Mouse (Mus musculus): ENCODE results near the gene Cpox. TPM values are rescaled to one million over a fixed set of nuclear protein-coding genes. Genes with fewer than 3 reads are reported as not detected.

Gene Cpox
- total and polyA plus RNA-seq, 3 experiments = 70.3 to 77.2 (median 75.6) TPM

- TF ChIP-seq TBP (conservative IDR thresholded peaks at IDR 0.05; ENCODE audit: low read depth, low read length) (peak; percentile 29; the same call in 1 of the 2 replicates), MAX (IDR thresholded peaks at IDR 0.05; ENCODE audit: low read length) (0 out of 2 replicates have a peak, but pooled peaks have one; percentile 28), BHLHE40 (IDR thresholded peaks at IDR 0.05; ENCODE audit: low read depth, low read length) (no peak), CHD2 (IDR thresholded peaks at IDR 0.05; ENCODE audit: low read length) (no peak), USF2 (conservative IDR thresholded peaks at IDR 0.05; ENCODE audit: low read depth, low read length) (peak; percentile 0; the same call in 1 of the 2 replicates), JUND (conservative IDR thresholded peaks at IDR 0.05; ENCODE audit: low read depth, low read length) (no peak), SIN3A (IDR thresholded peaks at IDR 0.05; ENCODE audit: low read length) (peak; percentile 73), ELF1 (IDR thresholded peaks at IDR 0.05; ENCODE audit: low read depth, low read length) (no peak), CHD1 (IDR thresholded peaks at IDR 0.05; ENCODE audit: low read depth, low read length) (peak; percentile 96), USF1 (IDR thresholded peaks at IDR 0.05; ENCODE audit: low read depth, low read length) (no peak), EP300 (IDR thresholded peaks at IDR 0.05; ENCODE audit: low read length) (0 out of 2 replicates have a peak, but pooled peaks have one; percentile 37), MXI1 (IDR thresholded peaks at IDR 0.05; ENCODE audit: low read depth, low read length) (peak; percentile 36; the same call in 1 of the 2 replicates), ZMIZ1 (IDR thresholded peaks at IDR 0.05; ENCODE audit: low read depth, low read length) (no peak), IRF4 (IDR thresholded peaks at IDR 0.05; ENCODE audit: low read depth, low read length) (peak; percentile 50; the same call in 1 of the 2 replicates), ZNF384 (IDR thresholded peaks at IDR 0.05; ENCODE audit: low read depth, low read length) (peak; percentile 91), TCF12 (IDR thresholded peaks at IDR 0.05; ENCODE audit: low read depth, low read length) (peak; percentile 51; the same call in 1 of the 2 replicates), SMC3 (IDR thresholded peaks at IDR 0.05; ENCODE audit: low read depth, low read length) (no peak), MAFK (IDR thresholded peaks at IDR 0.05; ENCODE audit: insufficient replicate concordance, low read length) (no peak), KAT2A (IDR thresholded peaks at IDR 0.05; ENCODE audit: insufficient replicate concordance, low read length) (0 out of 2 replicates have a peak, but pooled peaks have one; percentile 49), POLR2A (IDR thresholded peaks at IDR 0.05; ENCODE audit: low read depth, low read length) (no peak), RCOR1 (conservative IDR thresholded peaks at IDR 0.05; ENCODE audit: low read depth, low read length) (peak; percentile 31; the same call in 1 of the 2 replicates), CTCF (conservative IDR thresholded peaks at IDR 0.05 in 1 of 2, IDR thresholded peaks at IDR 0.05 in 1 of 2; ENCODE audit: low read depth in 2 of 2, low read length in 2 of 2) (no peak), MAZ (IDR thresholded peaks at IDR 0.05; ENCODE audit: low read depth, low read length) (no peak), UBTF (IDR thresholded peaks at IDR 0.05; ENCODE audit: low read depth, low read length) (0 out of 2 replicates have a peak, but pooled peaks have one; percentile 27), PAX5 (IDR thresholded peaks at IDR 0.05; ENCODE audit: low read length) (no peak), NELFE (IDR thresholded peaks at IDR 0.05; ENCODE audit: low read depth, low read length) (peak; percentile 18; the same call in 1 of the 2 replicates), ETS1 (conservative IDR thresholded peaks at IDR 0.05; ENCODE audit: low read depth, low read length) (no peak), RAD21 (IDR thresholded peaks at IDR 0.05; ENCODE audit: low read depth, low read length) (no peak), MYC (IDR thresholded peaks at IDR 0.05; ENCODE audit: low read depth, low read length) (no peak), MEF2A (IDR thresholded peaks at IDR 0.05; ENCODE audit: borderline replicate concordance, low read depth, low read length) (no peak)
- peak overlapping the region; percentile 98 for H3K4me2 ChIP-seq (ENCODE audit: insufficient read depth, low read depth, poor library complexity, severe bottlenecking)
- in situ Hi-C loops (cut with MboI; ENCODE audit: low pct_ligation_motif_present, low pct_unique_long_range_greater_than_20kb, low sequenced_read_pairs) (no loop called here), dilution Hi-C loops (cut with MboI; ENCODE audit: extremely low pct_ligation_motif_present, extremely low pct_unique_long_range_greater_than_20kb, low sequenced_read_pairs) (no loop called here)
- no peaks in the 10 kb centered on the region for H3K9me3 ChIP-seq (replicated peaks; ENCODE audit: low read length)
- peak overlapping the region; percentile 68 to 79 (median 78) for H3K4me3 ChIP-seq (replicated peaks in 1 of 3; ENCODE audit: low read depth in 2 of 3, low read length in 2 of 3, poor library complexity in 1 of 3)
- peaks cover 31% of the 10 kb centered on the region for H3K79me2 ChIP-seq (replicated peaks; ENCODE audit: control insufficient read depth, extremely low read depth, insufficient read depth, poor library complexity, severe bottlenecking)
- no peak for DNase-seq (ENCODE audit: extremely low read depth)
- H3K27ac ChIP-seq (ENCODE audit: insufficient read depth, low read depth) = peak overlapping the region; percentile 89
- H3K27me3 ChIP-seq (replicated peaks) = peaks cover 3% of the 10 kb centered on the region
- peak overlapping the region; percentile 83 for H3K9ac ChIP-seq (ENCODE audit: insufficient read depth, low read depth)
- peaks cover 8 to 30% of the 10 kb centered on the region in 2 experiments for H3K4me1 ChIP-seq (ENCODE audit: control insufficient read depth in 1 of 2, insufficient read depth in 2 of 2)
- H3K36me3 ChIP-seq (replicated peaks in 1 of 2; ENCODE audit: control insufficient read depth in 1 of 2, insufficient read depth in 1 of 2, low read length in 1 of 2) = peaks cover 23 to 25% of the 10 kb centered on the region in 2 experiments
These were observed 56.8 kb downstream of the Cpox start for GRCm38 (mm10) chr16:58726680-58727476.

Measured in CH12.LX (cell line).